Comparison of ENCODE assay signal across 20 mouse cellular contexts in genomic region chr4:28926072-28926471, GRCm38 (mm10).
"Had no signal": no experiment of that assay in that cellular context is flagged by ENCODE, and none has a peak within 500 bp of the region (broad histone marks: within the 10 kb centered on the region; RNA-seq: fewer than 3 reads in every experiment).

No protein-coding gene starts in this region.

- H3K9me3 ChIP-seq: liver, embryonic 12.5 days; lung, embryonic 15.5 days; midbrain, embryonic 10.5 days; midbrain, embryonic 12.5 days; neural tube, embryonic 13.5 days; neural tube, embryonic 15.5 days had no signal

- H3K27ac ChIP-seq: liver, embryonic 12.5 days; liver, embryonic 14.5 days; lung, embryonic 15.5 days; midbrain, embryonic 10.5 days; midbrain, embryonic 12.5 days; neural tube, embryonic 13.5 days; neural tube, embryonic 15.5 days had no signal

- H3K4me1 ChIP-seq: liver, embryonic 12.5 days; midbrain, embryonic 10.5 days; midbrain, embryonic 12.5 days; neural tube, embryonic 13.5 days; neural tube, embryonic 15.5 days had no signal

- H3K9ac ChIP-seq: liver, embryonic 12.5 days; liver, embryonic 14.5 days; lung, embryonic 15.5 days; midbrain, embryonic 12.5 days; neural tube, embryonic 13.5 days; neural tube, embryonic 15.5 days had no signal

- H3K27me3 ChIP-seq: liver, embryonic 12.5 days; lung, embryonic 15.5 days; midbrain, embryonic 12.5 days; neural tube, embryonic 13.5 days; neural tube, embryonic 15.5 days had no signal

- ATAC-seq: liver, embryonic 12.5 days; midbrain, embryonic 16.5 days had no signal

- H3K4me2 ChIP-seq: liver, embryonic 12.5 days; lung, embryonic 15.5 days; midbrain, embryonic 12.5 days; neural tube, embryonic 13.5 days; neural tube, embryonic 15.5 days had no signal

- DNase-seq: lung, adult 18-20 months; lung, postnatal 4 days; midbrain, embryonic 14.5 days; retina, postnatal 1 day; right cerebral cortex, adult 18-20 months; right cerebral cortex, postnatal 25 days; right cerebral cortex, postnatal 4 days; spleen, adult 18-20 months; thymus, adult 2 months; thymus, postnatal 25 days; thymus, postnatal 4 days had no signal

- H3K4me3 ChIP-seq: liver, embryonic 12.5 days; lung, embryonic 15.5 days; midbrain, embryonic 10.5 days; midbrain, embryonic 12.5 days; myocyte; neural tube, embryonic 13.5 days; neural tube, embryonic 15.5 days had no signal

- H3K36me3 ChIP-seq: liver, embryonic 12.5 days; lung, embryonic 15.5 days; midbrain, embryonic 10.5 days; midbrain, embryonic 12.5 days; neural tube, embryonic 13.5 days; neural tube, embryonic 15.5 days had no signal
